Mouse (Mus musculus) heart, postnatal 25 days (tissue): ENCODE results near the gene Zfp318. TPM values are rescaled to one million over a fixed set of nuclear protein-coding genes. Genes with fewer than 3 reads are reported as not detected.

ENCODE experiments used
- DNase-seq: peaks from one replicate; pipeline ENCODE4 v3.0.0; 2022; ENCODE audit warnings: low spot score
- intact Hi-C: fragments of 180-260 bp; cut with DNase I; formaldehyde crosslinking; loops from one replicate; pipeline ENCODE4 v1.15.1; 2025
- total RNA-seq, 2 experiments: library from RNA; stranded (reverse); gene quantifications; 2 replicates each; pipeline ENCODE4 v1.2.3; 2021

Zfp318 gene
- total RNA-seq: 10 to 100 TPM; 16.5 to 18.8 TPM

- peak; percentile 96 for DNase-seq
- intact Hi-C loops: loop anchor here (2.0 to 5.0 kb wide), 2 partner anchors 135 to 169 kb away; partner anchors contain the start of genes Polr1c and Yipf3
Measured at GRCm38 (mm10) chr17:46383294-46384060, at the start of gene Zfp318. Gene Zfp318 (plus strand): TSS chr17:46383731.

DNA sequence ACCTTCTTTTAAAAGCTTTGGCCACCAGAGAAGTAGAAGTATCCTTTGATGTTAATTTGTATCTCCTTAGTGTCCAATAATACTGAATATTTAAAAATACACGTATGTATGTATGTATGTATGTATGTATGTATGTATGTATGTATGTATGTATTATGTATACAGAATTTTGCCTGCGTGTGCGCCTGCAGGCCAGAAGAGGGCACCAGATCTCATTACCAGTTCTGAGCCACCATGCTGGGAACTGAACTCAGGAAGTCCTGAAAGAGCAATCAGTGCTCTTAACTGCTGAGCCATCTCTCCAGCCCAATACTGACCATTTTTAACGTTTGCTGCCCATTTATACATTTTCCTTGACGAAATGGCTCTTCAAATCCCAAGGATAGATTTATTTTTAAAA, 47.1 kb upstream of the Zfp318 start:
- no peak for DNase-seq
- intact Hi-C loops: no loop called here

DNA sequence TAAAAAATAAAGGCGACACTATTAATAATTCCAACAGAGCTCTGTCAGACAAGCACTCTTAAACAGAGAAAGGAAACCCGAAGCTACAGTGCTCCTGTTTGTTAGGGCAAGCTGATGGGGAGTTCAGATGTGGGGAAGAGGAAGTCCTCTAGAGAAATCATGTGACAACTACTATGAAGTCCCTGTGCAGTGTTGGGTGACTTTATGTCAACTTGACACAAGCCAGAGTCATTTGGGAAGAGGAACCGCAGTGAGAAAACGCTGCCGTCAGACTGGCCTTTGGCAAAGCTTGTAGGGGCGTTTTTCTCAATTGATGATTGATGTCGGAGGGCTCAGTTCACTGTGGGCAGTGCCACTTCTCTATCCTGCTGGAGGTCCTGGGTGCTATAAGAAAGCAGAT, 42.3 kb upstream of the Zfp318 start:
- DNase-seq: no peak
- intact Hi-C loops: no loop called here

DNA sequence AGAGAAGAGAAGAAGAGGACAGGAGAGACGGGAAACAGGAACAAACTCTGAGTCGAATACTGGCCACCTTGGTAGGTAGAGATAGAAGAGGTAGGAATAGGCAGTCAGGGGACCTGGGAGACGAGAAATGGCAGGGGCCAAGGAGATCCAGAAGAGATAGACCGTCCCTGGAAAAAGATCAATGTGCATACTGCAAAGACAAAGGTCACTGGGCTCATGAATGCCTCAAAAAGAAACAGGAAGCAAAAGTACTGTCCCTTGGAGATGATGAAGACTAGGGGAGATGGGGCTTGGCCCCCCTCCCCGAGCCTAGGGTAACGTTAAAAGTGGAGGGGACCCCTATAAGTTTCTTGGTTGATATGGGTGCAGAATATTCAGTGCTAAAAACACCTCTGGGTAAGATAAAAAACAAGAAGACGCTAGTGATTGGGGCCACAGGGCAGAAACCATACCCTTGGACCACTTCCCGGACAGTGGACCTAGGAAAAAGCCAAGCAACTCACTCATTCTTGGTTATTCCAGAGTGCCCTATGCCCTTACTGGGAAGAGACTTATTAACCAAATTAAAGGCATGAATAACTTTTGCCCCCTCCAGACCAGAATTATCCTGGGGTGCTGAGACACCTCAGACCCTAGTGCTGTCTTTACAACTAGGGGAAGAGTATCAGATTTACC, 32.4 kb upstream of the Zfp318 start:
- DNase-seq: no peak
- intact Hi-C loops: no loop called here

DNA sequence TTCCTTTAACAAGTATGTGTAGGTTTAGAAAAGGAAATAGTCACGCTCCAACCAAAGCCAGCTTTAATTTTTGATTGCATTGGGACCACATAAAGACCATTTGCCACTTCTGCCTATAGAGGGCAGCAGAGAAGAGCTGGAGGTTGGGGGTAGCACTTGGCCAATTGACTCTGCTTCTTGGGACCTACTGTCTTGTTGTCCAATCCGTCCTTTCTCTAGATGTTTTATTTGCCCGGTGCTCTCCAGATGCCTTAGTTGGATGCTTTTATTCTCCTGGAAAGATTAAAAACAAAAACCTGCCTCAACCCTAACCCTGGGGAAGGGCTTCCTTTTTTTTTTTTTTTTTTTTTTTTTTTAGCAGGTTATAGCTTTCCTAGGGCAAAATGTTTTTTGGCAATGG, 11.7 kb upstream of the Zfp318 start:
- no peak for DNase-seq

GRCm38 (mm10) chr17:46378564-46378963, 5.0 kb upstream of the Zfp318 start:
- DNase-seq: no peak
- intact Hi-C loops: no loop called here

More for the DNA sequence above, 11.7 kb upstream of the Zfp318 start:
- intact Hi-C loops: no loop called here

- peak; percentile 4 for DNase-seq
- intact Hi-C loops: loop anchor here (5.0 kb wide), 1 partner anchor 168 kb away; no protein-coding TSS in a partner anchor
Measured at GRCm38 (mm10) chr17:46384061-46384801, 700 bp downstream of the Zfp318 start.

GRCm38 (mm10) chr17:46388200-46388599, 4.7 kb downstream of the Zfp318 start:
- intact Hi-C loops: loop anchor here (5.0 kb wide), 1 partner anchor 61 kb away; the partner anchor contains the start of gene Abcc10
- no peak for DNase-seq

DNA sequence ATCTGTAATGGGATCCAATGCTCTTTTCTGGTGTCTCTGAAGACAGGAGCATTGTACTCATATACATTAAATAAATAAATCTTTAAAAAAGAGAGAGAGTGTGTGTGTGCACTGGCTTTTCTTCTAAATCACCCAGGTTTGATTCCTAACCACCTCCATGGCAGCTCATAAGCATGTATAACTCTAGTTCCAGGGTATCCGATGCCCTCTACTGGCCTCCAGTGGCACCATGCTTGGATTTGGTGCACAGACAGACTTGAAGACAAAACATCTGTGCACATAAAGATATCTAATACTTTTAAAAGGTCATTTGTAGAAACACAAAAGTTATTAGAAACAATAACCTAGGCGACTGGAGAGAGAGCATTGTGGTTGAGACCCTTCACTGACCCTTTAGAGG, 9.5 kb downstream of the Zfp318 start:
- intact Hi-C loops: no loop called here
- DNase-seq: no peak

- intact Hi-C loops: no loop called here
- DNase-seq: no peak
Measured at GRCm38 (mm10) chr17:46394631-46395030, 11.1 kb downstream of the Zfp318 start.

DNA sequence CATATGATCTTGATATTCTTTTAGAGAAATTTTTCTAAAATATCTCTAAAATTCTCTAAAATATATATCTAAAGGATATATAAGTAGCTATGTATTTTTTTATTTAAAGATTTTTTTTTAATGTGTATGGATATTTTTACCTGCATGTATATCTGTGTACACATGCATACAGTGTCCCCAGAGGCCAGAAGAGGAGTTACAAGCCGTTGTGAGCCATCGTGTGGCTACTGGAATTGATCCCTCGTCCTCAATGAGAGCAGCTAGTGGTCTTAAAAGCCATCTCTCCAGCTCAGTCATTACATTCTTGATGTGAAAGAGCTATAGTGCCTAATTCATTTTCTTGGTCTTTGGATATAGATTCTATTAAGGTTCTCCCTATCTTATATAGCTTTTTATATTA, 24.9 kb downstream of the Zfp318 start:
- intact Hi-C loops: no loop called here

GRCm38 (mm10) chr17:46418628-46419027, 35.1 kb downstream of the Zfp318 start:
- no peak for DNase-seq
- intact Hi-C loops: no loop called here

More for the DNA sequence above, 24.9 kb downstream of the Zfp318 start:
- no peak for DNase-seq

DNA sequence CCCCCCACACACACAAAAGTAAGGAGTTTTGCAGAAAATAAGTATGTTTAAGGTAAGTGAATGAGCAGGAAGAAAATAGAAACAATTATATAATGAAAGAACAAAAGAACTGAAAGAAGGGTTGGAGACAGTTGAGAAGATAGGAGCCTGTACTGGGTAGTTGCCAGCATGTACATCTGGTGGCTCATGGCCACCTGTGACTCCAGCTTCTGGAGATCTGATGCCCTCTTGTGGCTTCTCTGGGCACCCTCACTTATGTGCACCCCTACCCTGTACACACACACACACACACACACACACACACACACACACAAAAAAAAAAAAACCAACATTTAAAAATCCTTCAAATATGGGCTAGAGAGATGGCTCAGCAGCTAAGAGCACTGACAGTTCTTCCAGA, 36.2 kb downstream of the Zfp318 start:
- no peak for DNase-seq
- intact Hi-C loops: no loop called here

DNA sequence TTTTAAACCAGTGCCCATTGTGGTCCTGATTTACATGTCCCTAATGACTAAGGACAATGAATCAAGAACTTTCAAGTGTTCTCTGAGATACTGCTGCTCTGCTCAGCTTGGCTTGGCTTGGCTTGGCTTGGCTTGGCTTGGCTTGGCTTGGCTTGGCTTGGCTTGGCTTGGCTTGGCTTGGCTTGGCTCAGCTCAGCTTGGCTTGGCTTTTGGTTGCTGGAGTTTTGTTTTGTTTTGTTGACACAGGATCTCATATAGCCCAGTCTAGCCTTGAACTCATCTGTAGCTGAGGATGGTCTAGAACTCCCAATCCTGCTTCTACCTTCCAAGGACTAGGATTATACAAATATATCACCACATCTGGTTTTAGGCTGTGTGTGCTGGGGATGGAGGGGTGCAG, 43.0 kb downstream of the Zfp318 start:
- peak; percentile 16 for DNase-seq
- intact Hi-C loops: no loop called here

GRCm38 (mm10) chr17:46428761-46429414, 45.4 kb downstream of the Zfp318 start, which contains the start of gene Crip3:
Gene Crip3 (plus strand): TSS chr17:46428926.
- DNase-seq: no peak
- intact Hi-C loops: no loop called here

DNA sequence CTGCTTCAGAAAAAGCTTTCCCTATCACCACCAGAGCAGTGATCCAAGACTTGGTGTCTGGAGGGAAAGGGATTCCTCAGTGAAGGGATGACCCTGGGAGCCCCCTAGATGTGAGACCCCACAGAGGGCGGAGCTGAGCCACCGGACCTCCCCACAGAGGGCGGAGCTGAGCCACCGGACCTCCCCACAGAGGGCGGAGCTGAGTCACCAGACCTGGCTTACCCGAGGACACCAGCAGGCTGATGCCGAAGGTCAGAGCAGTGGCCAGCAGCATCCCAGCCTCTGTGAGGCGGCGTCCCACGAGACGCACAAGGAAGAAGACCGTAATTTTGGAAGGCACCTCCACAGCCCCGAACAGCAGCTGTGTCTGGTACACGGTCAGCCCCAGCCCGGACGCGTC, 50.1 kb downstream of the Zfp318 start:
- DNase-seq: no peak
- intact Hi-C loops: no loop called here

DNA sequence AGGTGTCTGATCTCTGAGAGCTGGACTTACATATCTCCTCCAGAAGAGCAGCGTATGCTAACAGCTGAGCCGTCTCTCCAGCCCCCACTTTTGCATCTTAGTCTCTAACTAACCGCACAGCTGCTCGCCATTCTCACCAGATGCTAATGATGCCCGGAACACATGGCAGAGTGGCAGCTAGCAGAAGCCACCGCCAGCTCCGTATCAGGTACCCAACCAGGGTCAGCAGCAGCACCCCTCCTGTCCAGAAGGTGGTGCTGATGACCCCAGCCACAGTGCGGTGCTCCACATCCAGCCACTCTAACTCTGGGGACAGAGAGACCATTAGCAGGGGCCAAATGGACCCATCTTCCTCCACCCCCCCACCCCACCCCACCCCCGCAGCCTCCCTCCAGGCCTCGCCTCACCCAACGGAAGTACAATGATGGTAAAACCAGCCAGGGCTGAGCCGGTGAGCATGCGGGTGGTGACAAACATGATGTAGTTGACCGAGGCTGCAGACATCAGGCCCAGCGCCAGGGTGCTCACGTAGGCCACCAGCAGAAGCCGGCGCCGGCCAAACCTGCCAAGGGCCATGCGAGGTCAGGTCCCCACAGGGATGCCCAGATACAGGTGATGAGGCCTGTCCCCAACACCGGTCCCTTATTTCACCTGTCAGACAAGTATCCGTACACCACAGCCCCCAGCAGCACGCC, 53.3 kb downstream of the Zfp318 start:
- no peak for DNase-seq

DNA sequence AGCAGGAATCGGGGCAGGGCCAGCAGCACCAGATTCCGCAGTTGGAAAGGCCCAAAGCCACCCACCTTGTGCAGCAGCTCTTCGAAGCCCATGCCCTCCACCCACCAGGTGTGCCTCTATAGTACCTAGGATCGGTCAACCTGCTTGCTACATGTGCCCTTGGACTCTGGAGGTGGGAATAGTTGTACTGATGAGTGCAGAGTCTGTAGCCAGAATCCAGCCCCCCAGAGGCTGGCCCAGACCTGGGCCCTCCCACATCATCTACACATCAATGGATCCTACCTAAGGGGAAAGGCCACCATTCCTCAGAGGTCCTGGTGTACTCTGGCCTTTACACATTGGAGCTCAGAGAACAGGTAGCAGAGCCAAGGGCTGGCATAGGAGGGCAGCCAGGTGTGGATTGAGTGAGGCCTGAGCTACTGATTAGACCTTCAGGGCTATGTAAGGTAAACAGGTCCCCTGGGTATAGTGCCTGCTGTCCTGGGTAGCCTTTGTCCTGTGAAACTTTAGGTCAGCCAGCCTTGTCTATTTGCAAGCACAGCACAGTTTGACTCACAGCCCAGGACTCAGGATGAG, 54.9 kb downstream of the Zfp318 start, which contains the start of gene Slc22a7:
TSS of gene Slc22a7 (minus strand) at position 160 of the 576 bp plus-strand sequence.
- intact Hi-C loops: no loop called here
- DNase-seq: no peak

More for the DNA sequence above, 53.3 kb downstream of the Zfp318 start:
- intact Hi-C loops: loop anchor here (1.0 kb wide), 1 partner anchor 74 kb away; no protein-coding TSS in a partner anchor

DNA sequence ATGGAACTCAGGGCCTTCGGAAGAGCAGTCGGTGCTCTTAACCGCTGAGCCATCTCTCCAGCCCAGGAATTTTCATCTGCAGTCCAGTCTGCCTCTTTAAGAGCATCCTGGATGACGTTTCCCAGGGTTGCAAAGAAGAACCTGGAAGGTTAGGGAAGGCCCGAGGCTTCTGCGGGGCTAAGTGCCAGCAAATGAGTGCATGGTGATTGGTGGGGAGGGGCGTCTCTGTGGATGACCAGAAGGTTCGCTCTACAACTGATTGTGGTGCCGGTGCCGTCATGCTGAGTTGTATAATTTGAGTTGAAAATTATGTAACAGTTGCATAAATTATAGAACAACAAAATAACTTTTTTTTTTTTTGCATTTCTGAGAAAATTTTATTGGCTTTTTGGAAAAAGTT, 55.6 kb downstream of the Zfp318 start:
- intact Hi-C loops: no loop called here
- no peak for DNase-seq
